Mouse (Mus musculus): ENCODE data around the gene Gab3.

GRCm38 (mm10) chrX:75045931-75046330, 39.3 kb downstream of the Gab3 start:
- TF ChIP-seq POLR2A (IDR thresholded peaks at IDR 0.05; ENCODE audit: borderline replicate concordance, extremely low read depth, insufficient read depth, insufficient read length, poor library complexity, severe bottlenecking) (no peak), CTCF (IDR thresholded peaks at IDR 0.05; ENCODE audit: borderline replicate concordance, extremely low read depth, insufficient read depth, insufficient read length) (no peak)

All from brain, embryonic 14.5 days (tissue).